Mouse (Mus musculus) thymus, postnatal 25 days (tissue): ENCODE data around the gene Wdr70.

Experiments used
- DNase-seq: peaks from one replicate; pipeline ENCODE4 v3.0.0; 2022

The Wdr70 gene

DNA sequence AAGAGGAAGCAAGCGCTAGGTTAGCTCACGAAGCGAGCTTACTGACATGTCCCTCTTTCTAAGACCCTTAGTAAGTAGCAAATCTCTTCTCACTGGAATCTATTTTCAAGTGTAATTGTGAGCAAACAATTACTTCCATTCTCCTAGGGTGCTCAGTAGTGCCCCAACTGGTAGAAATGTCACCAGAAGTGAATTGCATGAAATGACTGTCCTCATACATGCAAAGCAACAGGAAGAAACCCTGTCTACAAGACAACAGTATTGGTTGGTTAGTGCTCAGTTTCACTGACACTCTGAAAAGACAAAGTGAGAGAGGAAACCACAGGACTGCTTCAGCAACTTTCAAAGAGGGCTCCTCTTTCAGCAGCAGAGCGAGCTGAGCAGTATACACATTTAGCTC, 173.6 kb downstream of the Wdr70 start:
- peak; percentile 42 for DNase-seq

DNA sequence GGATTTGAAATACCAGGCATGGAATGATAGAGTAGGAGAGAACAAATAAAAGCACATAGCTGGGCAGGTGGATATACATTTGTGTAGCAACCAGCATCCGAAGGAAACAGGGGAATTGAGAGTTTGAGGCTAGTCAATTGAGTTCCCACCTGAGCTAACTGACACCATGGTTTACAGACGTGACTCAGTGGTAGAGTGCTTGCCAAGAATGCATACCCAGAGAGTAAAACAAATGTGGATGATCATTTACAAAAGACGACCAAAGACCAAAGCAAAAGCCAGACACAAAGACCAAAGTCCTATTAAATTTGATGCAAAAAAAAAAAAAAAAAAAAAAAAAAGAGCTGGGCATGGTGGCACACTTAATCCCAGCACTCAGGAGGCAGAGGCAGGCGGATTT, 175.7 kb downstream of the Wdr70 start:
- DNase-seq: no peak

GRCm38 (mm10) chr15:7922291-7923037, 176.5 kb downstream of the Wdr70 start:
- no peak for DNase-seq

DNA sequence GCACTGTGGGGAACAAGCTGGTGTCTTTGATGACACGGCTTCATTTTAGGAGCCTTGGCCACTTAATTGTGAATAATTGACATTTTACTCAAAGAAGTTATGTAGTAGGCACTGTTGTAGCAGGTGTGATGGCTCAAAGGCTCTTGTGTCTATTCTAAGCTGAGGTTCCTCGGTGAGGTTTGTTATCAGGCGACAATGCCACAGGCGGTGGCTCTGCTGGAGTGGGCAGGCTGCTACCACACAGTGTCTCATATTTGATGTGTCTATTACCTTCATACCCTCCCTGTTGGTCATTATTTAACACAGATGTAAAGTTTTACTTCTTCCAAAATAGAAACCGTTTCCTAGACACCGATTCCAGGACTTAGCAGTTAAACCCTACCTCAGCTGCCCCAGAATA, 177.9 kb downstream of the Wdr70 start:
- DNase-seq: no peak

GRCm38 (mm10) chr15:7906491-7907035, 192.4 kb downstream of the Wdr70 start:
- DNase-seq: no peak

GRCm38 (mm10) chr15:7899286-7899685, 199.7 kb downstream of the Wdr70 start:
- peak; percentile 12 for DNase-seq

DNA sequence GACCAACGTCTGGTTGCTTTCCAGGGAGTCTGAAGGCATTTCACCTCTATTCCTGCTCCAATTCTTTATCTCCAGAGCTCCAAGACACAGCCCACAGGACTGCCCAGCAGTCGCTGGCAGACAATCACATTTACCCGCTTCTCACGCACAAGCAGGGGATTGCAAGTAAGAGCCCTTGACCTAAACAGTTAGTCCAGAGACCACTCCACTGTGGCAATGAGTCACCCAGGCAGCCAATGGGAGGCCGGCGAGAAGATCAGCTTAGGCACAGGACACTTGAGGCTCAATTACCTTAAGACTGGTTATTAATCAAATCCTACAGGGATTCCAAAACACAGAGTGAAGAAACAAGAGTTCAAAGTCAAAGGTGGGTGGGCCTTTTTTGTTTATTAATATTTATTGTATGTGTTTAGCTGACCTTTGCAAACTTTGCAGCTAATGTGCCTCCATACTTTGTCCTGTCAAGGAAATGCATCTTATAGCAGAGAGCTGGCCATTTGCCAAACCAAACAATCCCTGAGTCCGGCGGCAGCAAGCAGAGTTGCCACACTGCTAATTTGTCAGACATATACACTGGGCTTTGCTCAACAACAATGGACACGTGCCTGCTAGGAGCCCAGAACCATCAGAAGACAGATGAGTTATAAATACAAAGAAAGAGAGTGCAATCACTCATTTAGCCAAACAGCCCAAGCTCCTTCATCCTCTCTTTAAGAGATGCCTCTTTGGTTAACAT, 207.3 kb downstream of the Wdr70 start:
- DNase-seq: no peak

- no peak for DNase-seq
Measured at GRCm38 (mm10) chr15:7890286-7890685, 208.7 kb downstream of the Wdr70 start.

- no peak for DNase-seq
Measured at GRCm38 (mm10) chr15:7889362-7889674, 209.7 kb downstream of the Wdr70 start.

- DNase-seq: no peak
Measured at GRCm38 (mm10) chr15:7888617-7889361, 210.2 kb downstream of the Wdr70 start.

DNA sequence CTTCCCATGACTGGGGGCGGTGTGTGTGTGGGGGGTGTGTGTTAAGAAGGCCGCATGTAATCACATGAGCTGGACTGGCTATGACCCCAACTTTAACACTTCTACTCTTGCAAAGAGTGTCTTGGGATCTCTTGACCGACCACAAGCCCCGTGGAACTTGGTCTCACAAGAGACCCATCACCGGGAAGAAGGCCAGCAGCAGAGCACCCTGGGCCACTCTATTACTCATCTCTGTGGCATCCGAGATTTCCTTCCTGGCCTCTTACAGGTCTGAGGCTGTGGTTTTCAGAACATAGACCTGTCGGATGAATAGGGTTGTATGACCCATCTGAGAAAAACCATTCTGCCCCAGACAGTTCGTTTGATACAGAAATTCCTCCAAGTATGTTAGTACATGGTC, 212.4 kb downstream of the Wdr70 start:
- DNase-seq: no peak

- no peak for DNase-seq
Measured at GRCm38 (mm10) chr15:7885106-7885505, 213.9 kb downstream of the Wdr70 start.

DNA sequence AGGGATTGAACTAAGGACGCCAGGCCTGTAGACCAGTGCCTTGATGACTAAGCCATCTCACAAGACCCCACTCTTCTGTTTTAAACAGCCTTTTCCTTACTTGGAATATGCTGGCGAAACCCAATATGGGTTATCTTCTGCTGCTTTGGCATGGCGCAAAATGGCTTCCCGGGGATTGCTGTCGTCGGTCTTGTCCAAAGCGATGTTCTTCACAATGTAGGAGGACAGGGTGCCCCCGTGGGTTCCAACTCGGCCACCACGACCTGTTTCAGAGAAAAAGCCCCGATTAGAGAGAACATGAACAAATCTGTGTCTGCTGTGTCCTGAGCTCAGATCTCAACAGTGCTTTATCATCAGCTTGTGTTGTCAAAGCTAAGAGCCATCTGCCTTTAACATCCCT, 214.8 kb downstream of the Wdr70 start:
- DNase-seq: no peak

- no peak for DNase-seq
Measured at GRCm38 (mm10) chr15:7879956-7880355, 219.1 kb downstream of the Wdr70 start.

- no peak for DNase-seq
Measured at GRCm38 (mm10) chr15:7878861-7879260, 220.1 kb downstream of the Wdr70 start.

DNA sequence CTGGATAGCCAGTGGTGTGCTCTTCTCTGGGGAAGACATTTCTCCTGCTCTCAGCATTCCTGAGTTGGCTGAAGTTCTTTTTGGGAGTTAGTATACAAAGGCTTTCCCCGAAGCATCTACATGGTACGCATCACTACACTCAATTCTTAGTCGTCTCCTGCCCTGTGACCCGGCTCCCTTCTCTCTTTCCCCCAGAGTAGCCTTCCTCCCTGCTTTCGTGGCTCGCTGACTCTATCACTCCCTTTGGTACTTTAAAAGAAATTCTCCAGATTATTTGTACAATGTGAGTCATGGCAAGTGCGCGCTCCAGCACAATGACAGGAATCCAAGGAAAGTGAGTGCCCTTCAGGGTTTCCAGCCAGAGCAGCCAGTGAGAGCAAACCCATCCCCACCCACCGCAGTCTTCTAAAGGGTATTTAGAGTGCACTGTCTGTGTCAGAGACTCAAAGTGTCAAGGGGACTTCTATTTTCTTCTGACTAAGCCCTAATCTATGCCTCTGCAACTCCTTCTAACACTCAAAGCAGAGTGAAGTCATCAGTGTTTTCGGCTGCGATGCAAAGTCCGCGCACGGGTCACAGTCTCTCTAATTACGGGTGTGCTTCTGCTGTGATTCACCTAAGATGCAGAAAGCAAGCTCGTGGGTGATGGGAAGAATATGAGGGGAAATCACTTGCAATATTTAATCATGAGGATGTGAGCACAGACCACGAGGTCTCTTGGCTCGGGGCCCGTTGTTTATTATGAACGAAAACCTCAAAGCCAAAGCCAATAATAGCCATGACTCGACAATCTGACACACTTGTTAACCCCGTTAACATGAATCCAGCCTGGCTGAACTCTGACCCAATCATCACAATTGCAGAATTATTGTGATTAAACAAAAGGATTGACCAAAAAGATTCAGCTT, 221.2 kb downstream of the Wdr70 start:
- DNase-seq: no peak

DNA sequence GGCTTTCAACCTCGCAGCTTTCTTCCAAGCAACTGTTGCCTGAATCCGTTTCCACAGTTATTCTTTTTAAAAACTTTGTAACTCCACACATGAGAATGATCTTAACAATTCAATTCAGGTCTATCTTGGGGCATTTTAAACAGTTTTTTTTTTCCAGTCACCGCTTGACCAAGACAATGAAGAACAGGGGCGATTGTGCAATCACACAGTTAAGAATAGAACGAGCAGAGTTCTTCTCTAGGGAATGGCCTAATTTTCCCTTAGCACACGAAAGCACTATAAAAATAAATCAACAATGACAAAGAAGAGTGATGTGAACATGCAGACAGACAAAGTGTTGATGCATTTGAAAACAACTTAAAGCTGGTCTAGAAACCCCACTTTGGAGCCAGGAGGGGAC, 223.1 kb downstream of the Wdr70 start:
- DNase-seq: no peak

GRCm38 (mm10) chr15:7872473-7872872, 226.5 kb downstream of the Wdr70 start:
- no peak for DNase-seq

DNA sequence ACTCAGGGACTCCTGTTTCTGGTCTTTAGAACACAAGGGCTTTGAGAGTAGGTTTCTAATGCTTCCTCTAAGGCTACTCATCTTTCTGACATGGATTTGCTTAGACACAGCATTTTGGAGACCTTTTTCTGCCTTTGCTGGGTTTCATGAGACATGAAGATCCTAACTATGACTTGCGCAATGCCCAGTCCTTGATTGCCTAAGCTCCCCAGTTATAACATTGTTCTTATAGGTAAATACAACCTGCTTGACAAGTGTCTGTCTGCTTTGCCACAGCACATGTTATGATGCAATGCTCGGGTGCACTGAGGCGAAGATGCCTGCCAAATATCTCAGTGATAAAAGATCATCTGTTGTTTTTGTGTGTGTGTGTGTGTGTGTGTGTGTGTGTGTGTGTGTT, 233.7 kb downstream of the Wdr70 start:
- DNase-seq: no peak

DNA sequence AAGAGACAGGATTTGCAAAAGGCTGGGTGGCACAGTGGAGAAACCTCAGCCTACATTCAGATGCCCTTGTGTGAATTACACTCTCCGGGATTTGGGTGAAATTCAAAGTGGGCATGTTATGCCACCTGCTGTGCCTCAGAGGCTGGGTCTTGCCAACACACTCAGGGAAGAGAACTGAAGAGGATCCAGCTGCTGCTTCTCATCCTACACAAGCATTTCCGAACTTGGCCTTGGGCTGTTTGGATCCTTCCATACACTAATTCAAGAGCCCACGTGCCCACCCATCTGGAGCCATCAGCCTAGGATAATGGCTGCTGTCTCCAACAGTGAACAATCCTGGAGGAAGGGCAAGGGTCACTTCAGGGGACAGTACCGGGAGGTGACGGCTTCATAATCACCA, 235.7 kb downstream of the Wdr70 start:
- no peak for DNase-seq

DNA sequence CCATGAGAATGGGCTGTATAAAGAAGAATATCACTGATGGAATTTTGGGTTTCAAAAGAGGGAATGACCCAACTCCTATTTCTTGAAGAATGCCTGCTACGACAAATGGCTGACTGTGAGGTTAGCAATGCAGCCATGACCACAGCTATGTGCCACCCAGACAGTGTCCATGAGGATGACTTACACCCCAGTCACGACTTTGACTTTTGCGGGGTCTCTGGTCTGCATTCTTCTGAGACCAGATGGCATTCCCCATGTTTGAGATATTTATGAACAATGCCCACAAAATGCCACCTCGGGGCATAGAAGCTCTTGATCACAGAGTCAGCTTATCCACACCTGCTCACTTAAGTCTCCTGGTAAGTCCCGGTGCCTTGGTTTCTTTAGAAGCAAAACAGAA, 236.1 kb downstream of the Wdr70 start:
- DNase-seq: no peak

DNA sequence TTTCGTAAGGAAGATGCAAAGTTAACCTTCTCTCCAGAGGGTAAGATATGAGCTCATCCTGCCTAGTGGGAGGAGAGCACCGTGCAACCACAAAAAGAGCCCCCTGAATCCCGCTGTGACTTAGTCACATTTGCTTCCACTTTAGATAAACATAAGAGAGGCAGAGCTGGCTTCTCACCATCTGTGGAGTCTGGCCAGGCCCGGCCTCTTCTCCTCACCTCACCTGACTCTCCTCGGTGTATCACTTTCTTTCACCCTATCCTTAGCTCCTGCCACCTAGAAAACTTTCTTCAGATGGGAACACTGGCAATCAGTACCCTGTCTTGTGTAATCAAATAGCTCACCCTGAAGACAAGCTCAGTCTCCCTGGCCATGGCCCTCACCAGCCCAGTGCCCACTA, 240.2 kb downstream of the Wdr70 start:
- no peak for DNase-seq

DNA sequence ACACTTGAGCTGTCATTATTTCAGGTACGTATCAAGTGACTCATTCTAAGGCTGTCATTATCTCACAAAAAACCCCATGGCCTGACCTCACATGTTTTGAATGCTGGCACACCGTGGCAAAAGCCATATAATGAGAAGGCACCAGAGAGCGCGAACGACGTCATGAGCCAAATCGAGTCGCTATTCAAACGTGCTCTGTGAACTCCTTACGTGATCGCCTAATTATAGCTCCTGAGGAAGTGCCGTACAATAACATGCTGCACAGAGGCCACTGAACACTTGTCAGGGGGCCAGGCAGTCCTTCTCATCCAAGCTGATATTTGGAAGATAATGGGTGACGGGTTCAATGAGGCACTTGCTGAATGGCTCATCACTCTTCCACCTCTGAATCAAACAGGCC, 241.6 kb downstream of the Wdr70 start:
- no peak for DNase-seq
